21 mouse cellular contexts compared by ENCODE assay signal in the genomic region with DNA sequence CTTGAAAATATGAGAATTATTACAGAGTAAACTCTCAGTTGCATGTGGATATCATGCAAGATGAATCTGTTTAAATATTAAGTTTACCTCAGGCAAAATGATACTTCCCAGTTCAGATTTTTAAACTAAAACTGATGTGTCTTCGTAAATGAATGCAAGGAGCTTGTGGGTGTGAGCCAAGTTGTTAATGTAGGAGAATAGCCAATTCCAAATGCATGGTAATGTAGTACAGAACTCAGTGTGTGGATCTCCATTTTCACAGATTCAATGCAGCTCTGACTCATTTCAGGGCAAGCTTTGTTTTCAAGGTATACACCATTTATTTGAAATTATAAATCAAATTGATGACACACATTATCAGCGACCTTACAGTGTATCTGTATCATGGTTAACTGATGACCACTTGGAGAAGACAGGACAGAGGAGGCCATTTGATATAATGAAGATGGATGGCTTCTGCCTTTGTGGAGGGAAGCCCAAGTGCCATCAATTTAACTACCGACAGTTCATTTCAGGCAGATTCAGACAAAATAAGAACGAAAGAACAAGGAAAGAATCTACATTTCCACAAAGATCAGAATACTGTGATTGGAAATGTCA.
"Had no signal": no experiment of that assay in that cellular context is flagged by ENCODE, and none has a peak within 500 bp of the region (broad histone marks: within the 10 kb centered on the region; RNA-seq: fewer than 3 reads in every experiment).

No protein-coding gene starts in this region.

- H3K9me3 ChIP-seq: lung, embryonic 15.5 days; megakaryocyte, embryonic 14.5 days; midbrain, embryonic 12.5 days; neural tube, embryonic 12.5 days had no signal

- H3K4me3 ChIP-seq: lung, embryonic 15.5 days; megakaryocyte, embryonic 14.5 days; midbrain, embryonic 12.5 days; myocyte; neural tube, embryonic 12.5 days had no signal

- ATAC-seq: liver, postnatal 0 days; lung, postnatal 0 days; midbrain, embryonic 16.5 days had no signal

- DNase-seq: liver, postnatal 0 days; lung, adult 2 months; lung, postnatal 14 days; lung, postnatal 36 days; midbrain, embryonic 14.5 days; retina, postnatal 1 day; right cerebral cortex, adult 18-20 months; right cerebral cortex, postnatal 25 days; right cerebral cortex, postnatal 4 days; spleen, adult 18-20 months; thymus, adult 18-20 months; thymus, postnatal 14 days; thymus, postnatal 36 days had no signal

- H3K27me3 ChIP-seq: lung, embryonic 15.5 days; megakaryocyte, embryonic 14.5 days; midbrain, embryonic 12.5 days; neural tube, embryonic 12.5 days had no signal

- H3K4me1 ChIP-seq: lung, embryonic 15.5 days; megakaryocyte, embryonic 14.5 days; midbrain, embryonic 12.5 days; neural tube, embryonic 12.5 days had no signal

- H3K9ac ChIP-seq: liver, postnatal 0 days; lung, embryonic 15.5 days; midbrain, embryonic 12.5 days; neural tube, embryonic 12.5 days had no signal

- H3K27ac ChIP-seq: lung, embryonic 15.5 days; macrophage; midbrain, embryonic 12.5 days; neural tube, embryonic 12.5 days had no signal

- H3K4me2 ChIP-seq: lung, embryonic 15.5 days; midbrain, embryonic 12.5 days; neural tube, embryonic 12.5 days had no signal

- H3K36me3 ChIP-seq: lung, embryonic 15.5 days; midbrain, embryonic 12.5 days; neural tube, embryonic 12.5 days had no signal
